Mouse (Mus musculus) spleen, postnatal 10 days (tissue): ENCODE data around the gene Cmpk2.

ENCODE experiments used
- DNase-seq, 2 experiments: peaks; one replicate each; pipeline ENCODE4 v3.0.0; 2021 to 2022; ENCODE audit warnings: low spot score in 2 of 2

Gene Cmpk2

DNA sequence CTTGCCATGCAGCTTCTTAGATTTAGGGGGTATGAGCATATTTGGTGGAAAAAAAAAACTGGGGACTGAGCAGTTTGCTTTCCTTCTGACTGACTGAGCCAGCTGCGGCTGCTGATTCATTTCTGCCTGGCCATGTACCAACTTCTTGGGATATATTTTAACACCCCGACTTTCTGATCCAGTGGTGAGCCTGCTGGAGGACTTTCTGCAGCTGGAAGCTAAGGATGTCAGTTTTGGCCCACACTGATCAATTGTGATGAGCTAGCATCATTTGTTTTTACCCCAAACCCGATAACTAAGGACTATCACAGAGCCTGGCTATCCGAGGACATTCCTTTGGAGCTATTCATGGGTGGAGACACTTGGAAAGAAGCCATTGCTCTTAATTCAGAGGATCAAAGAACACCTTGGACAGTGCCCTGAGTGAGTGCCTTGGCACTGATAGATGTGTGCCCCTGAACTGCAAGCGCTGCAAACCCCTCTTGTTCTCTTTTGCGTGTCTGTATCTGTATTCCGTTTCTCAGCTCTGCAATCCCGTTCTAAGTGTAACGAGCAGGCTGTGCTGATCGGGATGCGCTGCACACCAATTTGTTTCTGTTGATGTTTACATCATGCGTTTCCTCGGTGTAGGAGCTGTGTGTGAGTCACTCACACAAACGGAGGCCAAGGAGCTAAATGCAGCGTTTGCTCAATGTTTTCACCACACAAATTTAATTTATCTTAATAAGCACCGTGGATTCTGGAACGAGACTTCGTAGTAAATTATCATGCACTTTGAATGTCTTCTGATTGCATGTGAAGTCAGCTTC, 9.4 kb downstream of the Cmpk2 start:
- no peak for DNase-seq

DNA sequence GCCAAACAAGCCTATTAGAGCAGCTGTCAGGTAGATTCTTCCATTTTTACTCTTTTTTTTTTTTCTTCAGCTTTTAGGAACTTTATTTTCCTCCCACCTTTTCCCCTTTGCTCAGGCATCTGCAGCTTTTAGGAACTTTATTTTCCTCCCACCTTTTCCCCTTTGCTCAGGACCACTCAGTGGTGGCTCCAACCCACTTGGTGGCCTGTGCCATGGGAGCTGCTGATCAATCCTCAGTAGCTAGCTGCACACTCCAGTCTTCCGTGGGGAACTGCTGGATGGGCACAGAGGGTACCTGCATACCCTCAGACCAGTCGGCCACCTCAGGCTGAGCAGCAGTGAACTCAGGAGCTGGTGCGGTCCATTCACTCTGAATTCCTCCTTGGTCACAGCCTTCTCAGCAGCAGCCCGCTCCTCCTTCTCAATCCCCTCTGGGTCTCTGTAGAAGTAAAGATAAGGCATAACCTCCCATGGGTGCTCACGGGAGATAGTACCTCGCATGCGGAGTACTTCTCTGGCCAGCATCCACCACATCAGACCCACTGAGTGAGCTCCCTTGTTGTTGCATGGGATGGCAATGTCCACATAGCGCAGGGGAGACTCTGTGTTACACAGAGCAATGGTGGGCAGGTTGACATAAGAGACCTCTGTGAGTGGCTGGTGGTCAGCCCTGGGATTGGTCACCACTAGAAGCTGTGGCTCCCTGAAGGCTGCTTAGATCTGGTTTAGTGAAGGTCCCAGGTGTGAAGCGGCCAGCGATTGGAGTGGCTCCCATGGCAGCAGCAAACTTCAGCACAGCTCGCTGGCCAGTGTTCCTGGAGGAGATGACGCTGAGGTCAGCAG, 17.0 kb downstream of the Cmpk2 start:
- peak; percentile 58 to 69 for DNase-seq

DNA sequence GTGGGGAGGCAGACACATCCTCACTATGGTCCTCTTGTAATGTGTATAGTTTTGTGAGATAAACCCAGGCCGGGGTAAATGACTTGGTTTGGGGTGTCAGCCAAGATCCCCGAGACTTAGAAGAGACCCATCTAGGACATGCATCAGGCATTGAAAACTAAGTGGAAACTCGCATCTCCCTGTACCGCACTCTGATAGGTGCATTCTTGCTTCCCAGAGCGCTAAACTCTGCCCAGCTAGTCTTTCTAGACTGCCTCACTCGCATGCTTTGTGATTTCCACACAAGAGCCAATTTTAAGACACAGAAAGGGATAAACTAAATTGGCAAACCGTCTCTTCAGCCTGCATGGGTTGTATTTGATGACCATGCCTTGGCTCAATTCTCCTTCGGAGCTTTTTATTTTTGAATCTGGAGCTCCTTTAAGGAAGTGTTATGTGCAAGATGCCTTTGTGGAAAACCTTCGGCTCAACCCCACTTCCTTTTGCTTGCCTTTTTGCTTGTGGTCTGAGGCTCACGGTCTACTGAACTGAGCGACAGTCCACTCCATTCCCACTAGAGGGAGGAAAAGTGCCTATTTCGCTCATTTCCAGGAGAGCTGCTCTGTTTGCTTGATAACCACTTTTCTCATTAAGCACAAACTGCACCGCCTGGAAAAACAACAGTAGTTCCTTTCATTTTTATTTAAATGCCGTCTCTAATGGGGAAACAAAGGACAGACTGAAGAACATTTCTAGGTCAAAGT, 19.0 kb downstream of the Cmpk2 start:
- DNase-seq: peak; percentile 33 to 53

DNA sequence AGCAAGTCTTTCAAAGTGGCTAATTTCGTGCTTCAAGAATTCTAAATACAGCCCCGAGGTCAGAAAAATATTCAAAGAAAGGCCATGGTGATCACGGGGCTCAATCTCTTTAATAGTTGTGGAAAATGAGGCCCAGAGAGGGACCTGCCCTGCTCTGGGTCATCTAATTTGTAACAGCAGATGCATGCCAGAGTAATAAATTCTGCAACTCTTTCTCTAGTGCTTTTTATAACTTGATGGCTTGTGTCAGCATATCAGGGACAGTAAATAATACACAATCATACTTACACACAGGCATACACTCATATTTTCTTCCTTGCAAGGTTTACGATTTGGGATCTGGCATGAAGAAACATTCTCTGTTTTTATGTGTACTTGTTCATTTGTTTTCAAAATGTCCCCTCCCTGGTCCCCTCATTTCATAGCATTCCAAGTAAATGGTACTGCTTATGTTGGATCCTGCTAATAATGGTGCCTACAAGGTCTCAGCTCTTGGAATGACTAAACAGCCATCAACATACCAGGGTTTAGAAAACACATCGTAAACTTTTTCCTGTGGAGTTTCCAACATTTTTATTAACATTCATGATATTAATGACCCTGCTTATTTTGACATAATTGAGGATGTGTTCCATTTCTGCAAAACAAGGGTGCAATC, 19.7 kb downstream of the Cmpk2 start:
- DNase-seq: no peak

DNA sequence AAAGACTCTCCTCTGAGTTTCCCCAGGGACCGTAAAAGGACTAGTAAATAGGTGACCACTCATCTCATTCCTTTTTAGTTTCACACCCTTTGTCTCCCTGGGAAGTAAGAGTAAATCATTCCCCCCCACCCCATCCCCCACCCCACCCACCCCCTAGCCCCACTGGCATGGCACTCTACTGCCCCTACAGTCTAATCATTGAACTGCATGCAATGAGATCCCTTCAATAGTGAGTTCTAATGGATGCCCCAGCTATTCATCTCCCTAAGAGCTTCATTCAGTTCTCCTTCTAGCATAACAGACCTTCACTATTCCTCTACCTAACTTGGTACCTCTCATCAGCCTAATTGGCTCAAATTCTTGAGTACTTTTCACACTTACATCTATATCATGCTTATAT, 20.9 kb downstream of the Cmpk2 start:
- no peak for DNase-seq

DNA sequence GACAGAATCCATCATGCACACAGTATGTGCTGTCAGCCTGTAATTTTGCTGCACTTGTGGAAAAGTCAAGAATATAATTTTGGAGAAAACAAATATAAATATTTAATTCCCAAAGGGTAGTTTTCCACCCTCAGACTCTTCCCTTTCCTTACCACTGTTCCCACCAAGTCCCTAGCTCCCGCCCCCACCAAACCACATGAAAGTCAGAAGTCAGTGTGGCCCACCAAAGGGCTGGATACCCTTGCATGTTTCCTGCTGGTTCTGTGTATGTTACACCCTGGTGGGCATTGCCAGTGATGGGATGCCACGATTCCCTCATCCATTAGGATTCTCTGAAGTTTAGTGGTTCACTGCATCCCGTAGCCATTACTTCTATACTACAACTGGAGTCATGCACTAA, 32.0 kb downstream of the Cmpk2 start:
- no peak for DNase-seq

DNA sequence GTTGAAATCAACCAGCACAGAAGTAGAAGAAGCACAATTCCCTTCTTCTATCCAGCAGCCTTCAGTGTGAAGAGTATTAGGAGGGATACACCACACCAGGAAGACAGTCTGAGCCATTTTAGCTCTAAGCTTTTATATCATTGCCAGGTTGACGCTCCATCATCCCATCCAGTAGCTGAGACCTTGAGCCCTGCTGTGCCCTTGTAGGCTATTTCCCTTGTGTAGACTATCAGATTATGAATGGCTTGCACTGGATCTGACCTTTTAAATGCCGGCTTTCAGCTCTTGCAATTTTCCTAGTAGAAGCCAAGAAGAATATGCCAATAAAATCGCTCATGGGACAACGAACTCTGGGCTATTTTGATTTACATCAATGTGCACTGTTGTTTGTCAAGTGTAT, 42.0 kb downstream of the Cmpk2 start:
- no peak for DNase-seq

DNA sequence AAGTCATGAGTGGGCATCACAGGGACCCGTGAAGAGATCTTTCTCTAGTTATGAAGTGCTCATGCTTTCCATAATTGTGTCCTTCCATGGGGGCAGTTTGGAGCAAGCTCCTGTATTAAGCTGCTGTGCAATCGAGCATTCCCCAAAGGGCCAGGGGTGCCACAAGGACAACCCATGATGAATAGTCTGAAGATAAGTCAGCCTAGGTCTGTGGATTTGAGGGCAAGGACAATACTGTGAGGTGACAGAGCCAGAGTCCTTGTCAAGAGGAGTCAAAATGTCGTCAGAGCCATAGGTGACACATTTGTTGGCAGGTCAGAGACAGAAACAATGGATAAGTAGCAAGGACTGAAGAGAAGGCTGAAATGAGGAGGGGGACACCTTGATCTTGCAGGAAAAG, 49.2 kb downstream of the Cmpk2 start:
- no peak for DNase-seq

DNA sequence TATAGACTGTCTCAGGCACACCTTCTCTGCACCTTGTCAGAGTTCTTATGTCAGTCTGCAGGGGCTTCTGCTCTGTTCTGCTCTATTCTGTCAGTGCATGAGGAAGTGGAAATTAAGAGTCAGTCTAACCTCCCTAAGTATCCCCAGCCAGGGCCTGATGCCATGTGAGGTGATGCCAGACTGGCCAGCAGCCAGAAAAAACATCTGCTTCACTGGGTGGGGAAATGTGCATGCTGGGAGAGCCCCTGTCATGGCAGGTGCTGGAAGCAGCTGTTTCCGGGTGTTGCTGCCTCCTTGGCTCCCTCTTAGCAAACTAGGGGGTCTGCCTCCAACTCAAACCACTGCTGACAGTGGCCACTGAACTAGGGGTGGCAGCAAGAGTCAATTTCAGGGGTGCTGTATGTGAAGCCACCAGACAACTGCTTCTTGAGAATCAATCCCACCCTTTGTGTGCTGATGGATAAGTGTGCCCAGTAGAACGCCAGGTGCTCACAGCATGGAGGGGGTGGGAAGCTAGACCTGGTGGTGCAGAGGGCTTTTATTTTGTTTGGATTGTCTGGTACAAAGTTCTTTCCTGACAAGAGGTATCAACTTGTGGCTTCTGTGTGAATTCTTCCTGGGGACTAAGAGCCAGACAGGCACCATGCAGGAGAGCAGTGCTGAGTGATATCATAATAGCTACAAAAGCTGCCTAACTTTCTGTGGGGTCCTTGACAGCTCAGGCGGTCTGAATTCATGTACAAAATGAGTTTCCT, 56.1 kb downstream of the Cmpk2 start:
- peak in 1 of 2 experiments; percentile 26 for DNase-seq

DNA sequence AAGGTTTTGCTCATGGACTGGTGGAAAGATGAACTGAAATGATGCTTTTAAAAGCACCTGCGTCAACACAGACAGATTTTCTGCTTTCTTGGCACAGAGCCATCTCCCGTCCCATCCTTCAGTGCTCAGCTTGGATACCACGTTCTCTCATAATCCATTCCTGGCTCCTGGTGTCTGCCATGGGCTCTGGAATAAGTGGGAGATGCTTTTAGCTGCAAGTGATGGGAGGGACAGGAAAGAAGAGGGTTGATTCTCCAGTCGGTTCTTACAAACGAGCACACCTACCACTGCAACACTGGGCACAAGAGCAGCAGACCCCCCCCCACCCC, 56.7 kb downstream of the Cmpk2 start:
- no peak for DNase-seq
